In genomic region chr2:51542272-51542671, GRCm38 (mm10) we compare ENCODE assay signal across 10 mouse cellular contexts.
DNase-seq lines count a peak whose midpoint lies in the region; ATAC-seq and TF ChIP-seq lines count a peak whose summit lies in the region.
"Had no signal": no experiment of that assay in that cellular context is flagged by ENCODE, and none has a peak within 500 bp of the region (broad histone marks: within the 10 kb centered on the region; RNA-seq: fewer than 3 reads in every experiment).

No protein-coding gene starts in this region.

- H3K9ac ChIP-seq in heart, postnatal 0 days (replicated peaks; ENCODE audit: low read depth, low read length): no peak overlapping the region
- H3K9ac ChIP-seq: liver, embryonic 15.5 days had no signal

- TF ChIP-seq EP300 in heart, postnatal 0 days (IDR thresholded peaks at IDR 0.05; ENCODE audit: low read depth): no peak

- DNase-seq in heart, postnatal 0 days (ENCODE audit: low spot score): no peak
- no peak for DNase-seq in heart, postnatal 36 days
- DNase-seq in ovary, postnatal 36 days (ENCODE audit: low spot score): peak; percentile 13
- DNase-seq in ovary, adult 18-20 months (ENCODE audit: low spot score): no peak
- DNase-seq in adrenal gland, postnatal 10 days: peak; percentile 49
- DNase-seq in retina, postnatal 1 day: peak; percentile 32
- DNase-seq in frontal cortex, postnatal 25 days (ENCODE audit: low spot score in 2 of 2): no peak

- H3K4me1 ChIP-seq in heart, postnatal 0 days (ENCODE audit: control insufficient read depth, insufficient read depth): no peaks in the 10 kb centered on the region
- H3K4me1 ChIP-seq: liver, embryonic 15.5 days had no signal

- intact Hi-C loops in heart, postnatal 36 days (cut with DNase I): no loop called here

- H3K36me3 ChIP-seq in heart, postnatal 0 days (replicated peaks; ENCODE audit: control insufficient read depth, insufficient read depth, low read length): no peaks in the 10 kb centered on the region
- H3K36me3 ChIP-seq: liver, embryonic 15.5 days had no signal

- no peak overlapping the region for H3K27ac ChIP-seq in heart, postnatal 0 days (ENCODE audit: low read depth)
- H3K27ac ChIP-seq: liver, embryonic 15.5 days had no signal

- no peaks in the 10 kb centered on the region for H3K9me3 ChIP-seq in heart, postnatal 0 days (replicated peaks; ENCODE audit: control insufficient read depth, low read length)
- H3K9me3 ChIP-seq: liver, embryonic 15.5 days had no signal

- TF ChIP-seq CTCF in heart, postnatal 0 days (IDR thresholded peaks at IDR 0.05; ENCODE audit: low read depth): peak; percentile 24; the same call in 1 of the 2 replicates

- no peaks in the 10 kb centered on the region for H3K27me3 ChIP-seq in heart, postnatal 0 days (ENCODE audit: control insufficient read depth, insufficient read depth, low read length)
- H3K27me3 ChIP-seq: liver, embryonic 15.5 days had no signal

- H3K4me2 ChIP-seq in heart, postnatal 0 days (ENCODE audit: low read depth, low read length): no peak overlapping the region
- H3K4me2 ChIP-seq: heart, embryonic 11.5 days; liver, embryonic 15.5 days had no signal

- WGBS in heart, postnatal 0 days: 91% methylated on average over 4 of the region's 4 CpGs

- ATAC-seq in heart, postnatal 0 days (ENCODE audit: insufficient read depth, low read depth): no peak
- ATAC-seq in activated CD4-positive, CD25-positive, alpha-beta regulatory T cell, adult 4 months: no peak

- no peak overlapping the region for H3K4me3 ChIP-seq in heart, postnatal 0 days (ENCODE audit: low read depth, low read length)
- H3K4me3 ChIP-seq: liver, embryonic 15.5 days had no signal

Comparison
In these comparisons a context has a peak if more than half of its experiments do, and no peak if none do; other contexts are left out.
1. DNase-seq: peak in ovary, postnatal 36 days (single experiment), adrenal gland, postnatal 10 days (single experiment) and retina, postnatal 1 day (single experiment); none in heart, postnatal 0 days (single experiment), heart, postnatal 36 days (0 of 2), ovary, adult 18-20 months (single experiment) and frontal cortex, postnatal 25 days (0 of 2).